Mouse (Mus musculus): ENCODE results near the gene Dohh.

The Dohh gene

DNA sequence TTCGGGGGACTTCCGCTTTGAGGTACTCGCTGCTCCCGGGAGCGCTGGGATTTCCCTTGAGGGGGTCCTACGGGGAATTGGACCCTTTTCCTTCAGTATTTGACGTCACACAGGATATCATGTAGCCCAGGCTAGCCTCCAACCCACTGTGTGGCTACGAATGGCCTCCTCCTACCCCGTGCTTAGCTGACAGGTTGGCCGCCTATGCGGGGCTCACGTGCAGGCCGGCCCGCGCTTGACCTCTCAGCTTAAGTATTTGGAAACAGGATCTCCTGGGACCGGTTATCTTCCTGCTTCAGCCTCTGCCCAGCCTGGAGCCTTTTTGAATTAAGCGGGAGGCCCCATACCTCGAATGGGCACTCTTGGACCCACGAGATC lies 366 bp downstream of the Dohh start:
- DNase-seq (ENCODE audit: low read depth) = peak; percentile 78

DNA sequence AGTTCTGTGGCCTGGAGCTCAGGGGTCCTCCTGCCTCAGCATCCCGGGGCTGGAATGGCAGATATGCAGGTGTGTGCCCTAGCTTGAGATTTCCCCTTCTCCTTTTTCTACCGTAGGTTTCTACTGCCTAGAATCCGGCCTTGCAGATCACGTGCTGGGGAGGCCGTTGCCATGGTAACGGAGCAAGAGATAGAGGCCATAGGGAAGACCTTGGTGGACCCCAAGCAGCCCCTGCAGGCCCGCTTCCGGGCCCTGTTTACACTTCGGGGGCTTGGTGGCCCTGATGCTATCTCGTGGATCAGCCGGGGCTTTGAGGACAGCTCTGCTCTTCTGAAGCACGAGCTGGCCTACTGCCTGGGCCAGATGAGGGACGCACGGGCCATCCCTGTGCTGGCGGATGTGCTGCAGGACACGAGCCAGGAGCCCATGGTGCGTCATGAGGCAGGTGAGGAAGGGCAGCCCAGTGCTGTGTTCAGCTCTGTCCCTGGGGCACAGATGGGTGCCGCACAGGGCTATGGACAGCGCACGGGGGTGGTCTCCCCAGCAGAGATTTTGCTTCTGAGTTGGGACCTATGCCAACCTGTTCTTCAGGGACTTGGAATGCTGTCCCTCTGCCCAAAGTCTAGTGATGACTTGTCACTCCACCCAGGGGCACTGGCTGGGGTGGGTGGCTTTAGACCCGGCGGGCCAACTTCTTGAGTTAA lies 1.5 kb downstream of the Dohh start:
- no peak for DNase-seq (ENCODE audit: low read depth)

DNA sequence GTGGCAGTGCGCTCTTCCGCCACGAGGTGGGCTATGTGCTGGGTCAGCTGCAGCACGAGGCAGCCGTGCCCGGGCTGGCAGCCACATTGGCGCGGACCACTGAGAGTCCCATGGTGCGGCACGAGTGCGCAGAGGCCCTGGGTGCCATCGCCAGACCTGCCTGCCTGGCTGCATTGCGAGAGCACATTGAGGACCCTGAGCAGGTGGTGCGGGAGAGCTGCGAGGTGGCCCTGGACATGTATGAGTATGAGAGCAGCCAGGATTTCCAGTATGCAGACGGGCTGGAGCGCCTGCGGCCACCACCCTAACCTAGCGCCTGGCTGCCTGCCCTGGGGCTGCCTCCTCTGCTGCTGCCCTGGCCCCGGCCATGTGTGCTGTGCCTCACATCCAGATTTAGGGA lies 3.5 kb downstream of the Dohh start:
- DNase-seq (ENCODE audit: low read depth) = no peak

DNA sequence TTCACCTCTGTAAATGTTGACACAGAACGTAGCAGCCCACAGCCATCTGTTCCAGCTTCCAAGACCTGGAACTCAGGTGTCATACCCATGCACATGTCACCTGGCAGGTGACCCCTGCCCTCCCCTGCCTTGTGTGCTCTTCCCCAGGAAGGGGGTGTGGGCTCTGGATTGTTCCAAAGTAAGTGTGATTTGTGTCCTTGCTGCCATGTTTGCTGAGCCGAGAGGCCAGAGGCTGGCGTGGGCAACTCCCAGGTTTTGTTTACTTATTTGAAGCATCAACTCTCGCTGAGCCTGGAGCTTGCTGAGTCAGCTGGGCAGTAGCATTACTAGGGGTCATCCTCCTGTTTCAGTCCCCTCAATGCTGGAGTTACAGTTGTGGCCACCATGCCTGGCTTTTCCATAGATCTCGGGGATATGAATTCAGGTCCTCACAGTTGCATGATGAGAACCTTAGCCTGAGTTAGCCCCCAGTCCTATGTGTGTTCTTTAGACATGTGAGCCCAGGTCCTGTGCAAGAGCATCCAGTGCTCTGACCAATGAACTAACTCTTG lies 4.4 kb downstream of the Dohh start, which contains the start of gene Gm48552:
Gm48552 (plus strand) TSS at position 501 of the 551 bp plus-strand sequence.
- DNase-seq (ENCODE audit: low read depth) = no peak

DNA sequence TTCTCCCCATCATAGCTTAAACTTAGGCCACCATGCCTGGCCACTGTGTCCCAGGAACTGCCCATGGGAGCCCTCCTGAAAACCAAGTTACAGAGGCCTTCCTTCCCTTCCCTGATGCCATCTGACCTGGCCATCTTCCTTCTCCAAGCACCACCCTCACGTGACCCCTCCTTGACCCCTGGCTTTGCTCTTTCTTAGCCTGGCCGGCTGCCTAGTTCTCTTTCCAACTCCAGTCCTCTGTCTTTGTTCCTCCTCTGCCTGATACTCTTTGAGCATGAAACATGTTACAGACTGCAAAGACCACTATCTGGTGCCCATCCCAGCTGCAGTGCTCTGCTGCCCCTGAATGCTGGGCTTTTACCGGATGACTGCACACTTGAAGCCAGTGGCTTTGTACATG lies 5.1 kb downstream of the Dohh start:
- DNase-seq (ENCODE audit: low read depth) = peak; percentile 48

DNA sequence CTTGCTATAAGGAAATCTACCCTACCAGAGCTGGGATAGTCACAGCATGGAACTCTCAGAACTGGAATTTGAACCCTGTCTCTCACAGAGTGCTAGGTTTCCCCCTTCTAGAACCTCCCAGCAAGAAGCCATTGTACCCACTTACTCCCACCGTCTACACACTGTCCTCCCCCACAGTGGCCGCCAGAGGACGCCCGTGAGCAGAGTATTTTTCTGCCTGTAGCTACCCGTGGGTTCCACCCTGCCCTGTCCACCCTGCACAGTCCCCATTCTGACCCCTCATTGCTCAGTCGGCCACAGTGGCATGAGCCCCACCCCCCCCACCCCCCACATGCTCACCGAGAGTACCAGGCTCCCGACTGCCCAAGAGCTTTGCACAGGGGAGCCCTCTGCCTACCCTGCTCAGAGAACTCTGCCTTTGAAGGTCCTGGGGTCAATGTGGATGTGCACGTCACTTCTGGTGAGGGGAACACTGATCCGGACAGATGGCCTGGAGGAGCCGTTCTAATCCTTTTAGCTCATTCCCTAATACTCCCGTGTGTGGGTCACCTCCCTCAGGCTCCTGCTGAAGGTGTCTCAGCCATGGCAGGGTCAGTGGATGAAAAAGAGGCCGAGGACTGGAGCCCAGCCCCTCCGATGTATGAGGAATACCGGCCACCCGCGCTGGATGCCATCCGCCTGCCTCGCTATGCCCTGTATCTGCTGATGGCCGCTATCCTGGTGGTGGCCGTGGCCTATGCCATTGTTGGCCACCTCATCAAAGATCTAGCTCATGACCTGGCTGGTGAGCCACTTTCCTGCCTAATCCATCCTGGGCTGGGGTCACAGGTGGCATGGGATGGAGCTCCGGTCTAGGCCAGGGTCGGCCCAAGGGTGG lies 5.8 kb downstream of the Dohh start:
- peak; percentile 83 for DNase-seq (ENCODE audit: low read depth)

DNA sequence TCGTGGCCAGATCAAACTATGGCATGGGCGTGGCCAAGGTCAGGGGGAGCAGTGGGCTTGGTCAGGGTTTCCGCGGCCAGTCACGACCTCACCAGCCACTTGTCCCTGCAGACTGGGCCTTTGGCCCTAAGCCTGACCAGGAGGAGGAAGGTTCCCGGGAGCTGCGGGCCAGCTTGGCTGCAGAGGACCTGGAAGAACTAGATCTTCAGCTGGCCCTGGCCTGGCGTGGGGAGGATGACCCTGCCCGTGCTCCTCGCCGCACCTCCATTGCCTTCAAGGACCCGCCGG lies 6.4 kb downstream of the Dohh start:
- no peak for DNase-seq (ENCODE audit: low read depth)

DNA sequence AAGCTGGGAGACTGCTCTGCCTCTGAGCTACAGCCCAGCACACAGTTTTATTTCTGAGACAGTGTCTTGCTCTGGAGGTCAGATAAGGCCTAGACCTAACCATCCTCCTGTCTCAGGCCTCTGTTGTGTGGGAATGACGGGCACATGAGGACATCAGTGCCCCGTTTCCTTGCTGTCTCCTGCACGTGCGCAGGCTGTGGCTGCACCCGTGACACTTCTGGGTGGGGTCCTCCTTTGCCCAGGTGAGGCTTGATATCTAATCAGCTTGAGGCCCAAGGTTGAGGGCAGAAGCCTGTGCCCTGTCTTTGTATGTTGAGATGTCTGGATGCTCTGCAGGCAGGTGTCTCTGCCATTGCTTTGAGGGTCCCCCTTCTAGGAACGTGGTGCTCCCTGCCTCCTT lies 8.0 kb downstream of the Dohh start:
- DNase-seq (ENCODE audit: low read depth) = no peak

DNA sequence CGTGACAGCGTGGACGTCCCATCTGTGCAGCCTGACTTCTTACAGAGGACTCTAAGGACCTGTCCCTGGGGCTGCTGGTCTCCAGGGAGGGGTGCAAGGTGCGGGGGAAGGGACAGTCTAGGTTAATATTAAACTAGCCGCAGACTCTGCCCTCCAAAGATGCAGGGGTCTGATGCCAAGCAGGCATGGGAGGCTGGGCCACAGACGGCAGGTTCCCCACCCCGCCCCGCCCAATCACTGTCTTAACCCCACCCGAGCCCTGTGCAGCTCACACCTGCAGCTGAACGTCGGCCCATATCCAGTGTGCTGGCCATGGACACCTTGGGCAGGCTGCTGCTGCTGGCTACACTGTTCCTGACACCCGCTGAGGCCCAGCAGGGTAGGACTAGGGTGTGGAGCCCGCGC lies 8.6 kb downstream of the Dohh start, which contains the start of gene Smim24:
Smim24 (plus strand) TSS at position 271 of the 405 bp plus-strand sequence.
- DNase-seq (ENCODE audit: low read depth) = no peak

DNA sequence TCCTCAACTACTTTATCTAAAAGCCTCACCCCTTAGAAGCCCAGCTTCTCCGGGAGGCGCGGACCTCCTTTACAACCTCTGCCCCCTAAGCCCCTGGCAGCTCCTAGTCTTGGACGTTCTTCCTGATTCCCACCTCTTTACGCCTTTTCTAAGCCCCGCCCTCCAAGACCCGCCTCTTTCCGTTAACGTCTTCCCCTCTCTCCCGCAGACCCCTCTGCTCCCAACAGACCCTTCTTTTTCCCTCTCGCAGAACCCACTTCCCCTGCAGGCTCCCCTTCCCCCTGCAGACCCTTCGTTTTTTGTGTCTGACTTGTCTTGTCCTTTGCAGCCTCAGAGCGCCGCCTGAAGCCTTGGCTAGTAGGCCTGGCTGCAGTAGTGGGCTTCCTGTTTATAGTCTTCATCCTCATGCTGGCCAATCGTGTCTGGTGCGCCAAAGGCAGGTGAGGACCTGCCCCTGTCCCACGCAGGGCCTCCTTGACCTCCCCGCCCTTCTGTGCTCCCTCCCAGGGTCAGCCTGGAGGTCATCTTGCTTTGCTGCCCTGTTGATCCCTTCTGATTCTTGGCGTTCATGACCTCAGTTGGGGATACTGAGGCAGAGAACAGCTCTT lies 9.3 kb downstream of the Dohh start:
- DNase-seq (ENCODE audit: low read depth) = no peak

DNA sequence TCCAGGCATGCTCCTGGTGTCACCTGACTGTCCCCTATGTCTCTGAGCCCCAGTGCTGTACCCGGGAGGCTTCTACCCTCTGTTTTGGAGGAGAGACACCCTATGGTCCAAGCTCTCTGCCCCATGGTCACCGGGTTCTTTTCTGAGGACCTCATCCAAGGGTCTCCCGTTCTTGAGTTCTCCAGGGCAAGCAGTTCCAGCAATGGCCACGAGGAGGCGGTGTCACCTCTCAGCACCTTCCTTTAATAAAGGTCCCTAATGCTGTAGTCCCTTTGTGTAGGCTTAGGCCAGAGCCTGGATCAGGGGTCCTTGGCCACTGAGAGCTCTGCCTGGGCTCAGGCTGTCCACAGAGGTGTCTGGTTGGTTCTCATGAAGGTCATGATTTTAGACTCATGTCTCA lies 10.9 kb downstream of the Dohh start:
- peak; percentile 82 for DNase-seq (ENCODE audit: low read depth)

DNA sequence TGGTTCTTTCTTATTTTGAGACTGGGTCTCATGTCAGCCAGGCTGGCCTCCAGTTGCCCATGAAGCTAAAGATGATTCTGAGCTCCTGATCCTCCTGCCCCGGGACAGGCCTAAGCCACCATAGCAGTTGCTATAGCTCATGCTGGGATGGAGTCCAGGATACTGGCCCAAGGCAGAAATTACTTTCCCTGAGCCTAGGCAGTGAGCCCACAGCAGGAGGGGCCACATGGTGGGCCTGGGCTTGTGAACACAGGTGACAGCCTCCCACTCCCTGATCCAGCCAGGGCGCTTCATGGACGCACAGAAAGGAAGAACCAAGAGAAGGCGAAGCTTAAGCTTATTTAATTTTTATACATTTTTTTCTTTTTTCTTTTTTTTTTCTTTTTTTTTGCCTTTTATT lies 11.6 kb downstream of the Dohh start:
- DNase-seq (ENCODE audit: low read depth) = no peak

DNA sequence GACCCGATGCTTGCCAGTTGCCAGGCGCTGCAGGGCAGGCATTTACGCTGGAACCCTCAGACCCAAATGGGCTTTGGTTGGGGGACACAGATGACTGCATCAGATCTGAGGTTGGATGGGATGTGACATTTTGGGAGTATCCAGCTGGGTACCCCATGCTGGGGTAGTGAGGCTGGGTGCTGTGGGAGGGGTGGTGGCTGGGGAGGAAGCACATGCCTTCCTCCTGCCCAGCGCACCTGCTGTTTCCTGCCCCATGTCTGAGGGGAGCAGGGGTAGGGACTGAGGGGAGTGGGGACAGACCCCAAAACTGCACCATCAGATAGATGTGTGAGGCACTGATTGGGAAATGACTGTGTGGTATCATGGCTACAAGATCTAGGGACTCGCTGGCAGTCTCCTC lies 12.5 kb downstream of the Dohh start:
- no peak for DNase-seq (ENCODE audit: low read depth)

DNA sequence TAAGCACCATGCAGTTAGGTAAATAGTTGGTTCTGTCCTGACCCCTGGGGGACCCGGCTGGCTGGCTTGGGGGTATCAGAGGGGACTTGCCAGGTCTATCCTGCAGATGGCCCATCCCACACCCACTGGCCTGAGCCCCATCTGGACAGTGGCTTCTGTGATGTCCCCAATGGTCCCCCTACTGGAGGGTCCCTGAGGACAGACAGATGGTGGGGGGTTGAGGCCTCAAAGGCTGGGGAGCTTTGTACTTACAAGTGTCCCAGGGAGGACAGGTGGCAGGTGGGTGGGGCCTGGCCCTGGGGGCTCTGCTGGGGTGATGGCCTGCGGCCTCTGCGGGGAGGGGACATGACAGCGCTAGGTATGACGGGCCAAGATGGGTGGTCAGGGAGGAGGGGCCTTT lies 15.1 kb downstream of the Dohh start:
- DNase-seq (ENCODE audit: low read depth) = no peak

DNA sequence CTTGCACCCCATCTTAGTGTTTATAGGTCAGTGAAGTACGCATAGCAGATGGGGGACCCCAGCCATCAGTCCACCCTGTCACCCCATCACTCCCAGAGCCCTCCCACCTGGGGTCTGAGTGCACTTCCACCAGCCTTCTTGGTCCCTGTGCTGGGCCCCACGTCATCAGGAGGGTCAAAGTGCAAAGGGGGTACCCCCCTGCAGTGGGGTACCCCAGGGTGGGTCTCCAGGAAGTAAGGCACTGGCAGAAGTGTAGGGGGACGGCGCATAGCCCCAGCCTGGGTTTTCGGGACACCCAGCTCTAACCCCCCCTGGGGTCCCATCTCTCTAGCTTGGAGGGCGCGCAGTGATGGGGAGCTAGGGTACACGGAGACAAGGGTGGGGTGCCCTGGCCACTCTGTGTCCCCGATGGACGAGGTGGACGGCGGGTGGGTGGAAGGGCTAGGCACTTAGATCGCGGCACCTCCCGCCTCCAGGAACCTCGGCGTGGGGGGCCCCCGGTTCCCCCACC lies 15.6 kb downstream of the Dohh start:
- DNase-seq (ENCODE audit: low read depth) = no peak

DNA sequence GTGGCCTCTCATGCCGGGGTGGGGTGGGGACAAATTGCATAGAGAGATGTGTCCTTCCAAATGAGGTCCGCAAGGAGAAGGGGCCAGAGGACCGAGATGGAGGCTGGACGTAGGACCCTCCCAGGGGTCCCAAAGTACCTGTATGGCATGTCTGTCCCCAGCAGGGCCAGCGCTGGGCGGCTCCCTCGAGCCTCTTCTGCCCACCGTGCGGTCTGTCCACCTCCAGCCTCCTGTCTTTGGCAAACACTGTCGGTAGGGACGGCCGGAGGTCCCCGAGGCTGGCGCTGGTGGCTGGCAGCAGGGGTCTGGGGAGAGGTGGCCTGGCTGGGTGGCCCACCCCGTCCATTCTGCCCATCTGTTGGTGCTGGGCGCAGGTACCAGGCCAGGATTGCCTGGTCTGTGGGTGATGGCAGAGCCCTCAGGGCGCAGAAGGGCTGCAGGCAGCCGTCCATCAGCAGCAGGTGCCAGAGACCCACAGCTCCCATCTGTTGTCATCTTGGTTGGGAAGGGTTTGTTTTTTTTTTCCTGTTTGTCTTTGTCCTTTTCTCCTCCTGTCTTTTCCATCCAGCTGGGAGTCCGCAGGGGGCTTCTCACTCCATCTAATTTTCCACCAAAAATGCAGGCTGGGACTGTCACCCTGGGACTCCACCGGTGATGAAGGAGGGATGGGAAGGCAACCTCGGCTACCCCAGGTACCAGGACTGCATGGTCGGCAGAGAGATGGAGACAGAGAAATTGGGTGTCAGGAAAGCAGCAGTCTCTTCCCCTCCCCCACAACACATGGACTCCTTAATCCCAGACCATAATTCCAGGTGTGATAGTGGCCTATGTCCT lies 16.4 kb downstream of the Dohh start:
- no peak for DNase-seq (ENCODE audit: low read depth)

DNA sequence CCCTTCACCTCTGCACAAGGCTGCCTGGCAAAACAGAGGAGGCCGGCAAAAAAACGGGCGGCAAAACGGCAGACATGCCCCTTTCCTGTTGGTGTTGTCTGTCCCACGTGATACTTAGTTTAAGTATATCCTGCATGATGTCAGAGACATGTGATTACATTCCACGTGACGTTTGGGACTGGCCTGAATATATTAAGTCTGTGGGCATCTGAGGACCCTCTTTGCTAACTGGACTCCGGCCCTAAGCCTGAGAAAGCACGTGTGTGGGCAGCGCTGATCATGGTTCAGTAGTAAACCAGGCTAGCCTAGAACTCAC lies 16.9 kb downstream of the Dohh start:
- DNase-seq (ENCODE audit: low read depth) = no peak

DNA sequence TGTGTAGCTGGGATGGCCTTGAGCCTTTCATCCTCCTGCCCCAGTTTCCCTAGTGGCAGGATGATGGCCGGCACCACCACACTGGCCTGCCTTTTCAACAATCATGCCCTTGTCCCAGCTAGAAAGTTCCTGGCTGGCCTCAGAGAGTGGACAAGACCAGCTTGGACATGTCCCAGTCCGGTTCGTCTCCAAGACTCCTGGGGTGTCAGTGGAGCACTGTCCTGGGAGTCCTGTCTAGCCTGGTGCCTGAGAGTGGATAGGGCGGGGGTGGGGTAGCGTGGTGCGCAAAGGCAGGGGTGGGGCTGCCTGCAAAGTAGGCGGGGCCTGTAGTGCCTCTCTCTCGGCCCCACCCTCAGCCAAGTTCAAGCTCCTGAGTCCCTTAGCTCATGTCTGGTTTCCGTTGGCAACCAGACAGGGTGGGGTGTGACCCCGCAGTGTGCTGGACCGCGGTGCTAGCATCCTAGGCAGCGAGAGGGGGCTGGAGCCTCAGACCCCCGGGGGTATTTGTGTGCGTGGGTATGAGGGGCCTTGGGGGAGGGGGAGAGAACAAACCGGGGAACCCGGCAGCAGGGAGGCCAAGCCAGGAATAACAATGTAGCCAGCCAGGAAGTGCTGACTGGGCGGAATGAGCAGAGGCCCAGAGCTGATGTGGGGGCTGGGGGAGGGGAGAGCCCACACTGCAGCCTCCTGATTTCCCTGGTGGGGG lies 17.4 kb downstream of the Dohh start:
- peak; percentile 74 for DNase-seq (ENCODE audit: low read depth)

DNA sequence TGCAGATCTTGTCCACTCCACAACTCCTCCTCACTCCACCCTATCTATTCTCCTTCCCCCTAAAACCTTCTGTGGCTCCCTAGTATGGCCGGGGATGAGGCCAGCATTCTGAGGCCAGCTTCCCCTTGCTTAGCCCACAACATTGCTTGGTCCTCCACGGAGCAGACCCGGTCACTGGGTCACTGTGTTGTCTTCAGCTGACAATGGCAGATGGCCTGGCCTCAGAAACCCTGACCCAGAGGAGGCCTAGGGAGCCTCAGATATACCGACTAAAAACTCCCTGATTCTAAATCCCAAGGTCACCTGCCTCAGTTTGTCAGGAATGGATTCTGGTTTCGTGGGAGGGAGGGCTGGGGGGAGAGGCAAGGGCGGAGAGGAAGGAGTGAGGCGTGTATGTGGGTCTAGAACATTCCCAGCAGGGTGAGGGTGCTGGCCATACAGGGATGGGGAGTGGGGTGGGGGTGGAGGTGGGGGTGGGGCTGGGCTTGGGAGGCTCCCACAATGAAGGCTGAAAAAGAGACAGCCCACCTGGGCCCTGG lies 18.1 kb downstream of the Dohh start:
- no peak for DNase-seq (ENCODE audit: low read depth)

DNA sequence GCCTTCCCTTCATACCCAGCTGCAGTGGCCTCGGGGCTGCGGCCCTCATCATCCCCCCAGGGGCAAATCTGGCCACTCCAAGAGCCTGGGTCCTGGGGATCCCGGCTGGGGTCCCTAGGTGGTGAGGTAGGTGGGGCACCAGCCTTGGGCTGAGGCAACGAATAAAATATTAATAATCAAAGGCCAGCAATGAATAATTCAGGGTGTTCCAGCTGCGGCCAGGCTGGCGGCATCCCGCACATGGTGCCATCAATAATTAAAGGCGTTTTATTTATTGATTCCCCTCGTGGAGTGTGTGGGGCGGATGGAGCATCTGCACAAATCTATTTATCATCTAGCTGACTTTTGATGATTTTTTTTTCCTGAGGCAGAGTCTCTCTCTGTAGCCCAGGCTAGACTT lies 19.3 kb downstream of the Dohh start:
- DNase-seq (ENCODE audit: low read depth) = no peak

DNA sequence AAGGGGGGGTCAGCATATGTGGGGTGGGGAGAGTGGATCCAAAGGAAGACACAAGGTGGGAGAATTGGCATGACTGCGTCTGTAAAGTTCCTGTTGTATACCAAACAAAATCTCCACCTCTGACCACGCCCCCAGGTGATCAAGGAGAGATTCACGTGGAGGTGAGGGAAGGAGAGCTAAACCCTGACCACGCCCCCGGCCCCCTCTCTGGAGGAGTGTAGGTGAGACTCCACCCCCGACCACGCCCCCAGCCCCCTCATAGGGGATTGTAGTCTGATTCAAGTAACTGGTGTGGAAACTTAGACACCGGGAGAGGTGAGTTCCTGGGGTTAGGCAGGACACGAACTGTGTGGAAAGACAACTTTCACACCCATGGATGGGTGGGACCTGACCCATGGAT lies 19.9 kb downstream of the Dohh start:
- no peak for DNase-seq (ENCODE audit: low read depth)

Data from NIH3T3 (cell line).